Mouse (Mus musculus): ENCODE data around the gene Zcchc2.

- no peak for TF ChIP-seq FLI1 (IDR thresholded peaks at IDR 0.05; ENCODE audit: low read length)
- TF ChIP-seq GATA1 (IDR thresholded peaks at IDR 0.05; ENCODE audit: borderline replicate concordance, low read length), result no peak
These were observed 34.6 kb downstream of the Zcchc2 start for GRCm38 (mm10) chr1:106024778-106025177.

Data from megakaryocyte, embryonic 14.5 days (primary cell).